Mouse (Mus musculus): ENCODE measurements around the gene Emc8. TPM values are rescaled to one million over a fixed set of nuclear protein-coding genes. Genes with fewer than 3 reads are reported as not detected.
"Not testable (repeated sequence)": the region's sequence is repeated elsewhere in the genome, so short reads cannot be mapped to it uniquely, and the experiment has no call there.

Emc8 gene
- polyA plus RNA-seq, 1 experiment from 2014 or later: 254 TPM

- 80% methylated on average over 10 of the region's 10 CpGs for WGBS
- peaks cover 14% of the 10 kb centered on the region for H3K4me1 ChIP-seq (ENCODE audit: control insufficient read depth, insufficient read depth, low read length)
- no peak for ATAC-seq (ENCODE audit: insufficient number of reproducible peaks, insufficient read depth, low FRiP score, low read depth)
- H3K9me3 ChIP-seq (ENCODE audit: control insufficient read depth, low read depth, low read length): no peaks in the 10 kb centered on the region
- H3K36me3 ChIP-seq (ENCODE audit: control insufficient read depth, insufficient read depth, low read length): no peaks in the 10 kb centered on the region
- no peaks in the 10 kb centered on the region for H3K27me3 ChIP-seq (ENCODE audit: control insufficient read depth, insufficient read depth, low read length)
- H3K27ac ChIP-seq (ENCODE audit: low read length): no peak overlapping the region
- H3K4me2 ChIP-seq (replicated peaks; ENCODE audit: low read depth, low read length): no peak overlapping the region
- H3K4me3 ChIP-seq (ENCODE audit: low read depth, low read length): no peak overlapping the region
- H3K9ac ChIP-seq (replicated peaks; ENCODE audit: low read depth, low read length): no peak overlapping the region
Measured at GRCm38 (mm10) chr8:120681113-120681512, 12.7 kb upstream of the Emc8 start.

DNA sequence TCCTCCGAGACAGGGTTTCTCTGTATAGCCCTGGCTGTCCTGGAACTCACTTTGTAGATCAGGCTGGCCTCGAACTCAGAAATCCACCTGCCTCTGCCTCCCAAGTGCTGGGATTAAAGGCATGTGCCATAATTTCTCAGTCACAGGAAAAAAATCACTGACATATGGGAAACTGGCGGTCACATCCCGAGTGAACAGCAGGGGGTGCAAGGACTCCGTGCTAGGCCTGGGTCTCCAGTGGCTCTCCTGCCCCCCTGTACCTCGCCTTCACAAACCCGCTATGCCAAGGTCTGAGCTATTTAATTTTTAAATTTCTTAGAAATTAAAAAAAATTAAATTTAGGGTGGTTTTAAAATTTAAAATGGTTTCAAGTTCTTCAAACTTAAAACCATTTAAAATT is 12.0 kb upstream of the Emc8 start:
- peaks cover 14% of the 10 kb centered on the region for H3K4me1 ChIP-seq (ENCODE audit: control insufficient read depth, insufficient read depth, low read length)
- 52% methylated on average over 7 of the region's 7 CpGs for WGBS
- H3K4me3 ChIP-seq (ENCODE audit: low read depth, low read length); H3K9me3 ChIP-seq (ENCODE audit: control insufficient read depth, low read depth, low read length); H3K4me2 ChIP-seq (replicated peaks; ENCODE audit: low read depth, low read length); H3K27me3 ChIP-seq (ENCODE audit: control insufficient read depth, insufficient read depth, low read length); H3K9ac ChIP-seq (replicated peaks; ENCODE audit: low read depth, low read length); ATAC-seq (ENCODE audit: insufficient number of reproducible peaks, insufficient read depth, low FRiP score, low read depth); H3K36me3 ChIP-seq (ENCODE audit: control insufficient read depth, insufficient read depth, low read length); H3K27ac ChIP-seq (ENCODE audit: low read length): not testable (repeated sequence)

GRCm38 (mm10) chr8:120679629-120680387 is 11.4 kb upstream of the Emc8 start:
- H3K4me1 ChIP-seq (ENCODE audit: control insufficient read depth, insufficient read depth, low read length): peaks cover 8% of the 10 kb centered on the region
- H3K9ac ChIP-seq (replicated peaks; ENCODE audit: low read depth, low read length): no peak overlapping the region
- H3K36me3 ChIP-seq (ENCODE audit: control insufficient read depth, insufficient read depth, low read length): 0 out of 2 replicates have a peak, but pooled peaks cover 3% of the 10 kb centered on the region
- H3K9me3 ChIP-seq (ENCODE audit: control insufficient read depth, low read depth, low read length): no peaks in the 10 kb centered on the region
- no peaks in the 10 kb centered on the region for H3K27me3 ChIP-seq (ENCODE audit: control insufficient read depth, insufficient read depth, low read length)
- H3K4me3 ChIP-seq (ENCODE audit: low read depth, low read length): no peak overlapping the region
- no peak for ATAC-seq (ENCODE audit: insufficient number of reproducible peaks, insufficient read depth, low FRiP score, low read depth)
- H3K27ac ChIP-seq (ENCODE audit: low read length): no peak overlapping the region
- H3K4me2 ChIP-seq (replicated peaks; ENCODE audit: low read depth, low read length): no peak overlapping the region
- 39% methylated on average over 11 of the region's 11 CpGs for WGBS

DNA sequence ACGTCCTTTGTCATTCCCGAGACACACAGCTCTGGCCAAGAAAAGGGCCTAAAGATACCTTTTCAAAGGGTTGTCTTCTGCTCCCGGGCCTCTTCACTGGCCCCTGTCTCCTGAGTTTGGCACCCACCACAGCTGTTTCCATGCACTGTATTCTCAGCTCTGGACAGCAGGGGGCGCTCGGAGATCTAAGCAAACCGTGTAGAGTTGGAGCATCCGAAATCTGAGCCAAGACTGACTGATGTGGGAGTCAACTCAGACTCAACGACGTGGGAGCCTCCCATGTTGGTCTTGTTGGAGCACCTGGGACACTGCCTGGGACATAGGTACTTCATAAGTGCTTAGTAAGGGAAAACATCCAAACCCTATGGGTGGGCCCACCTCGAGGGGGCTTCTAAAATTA is 10.1 kb upstream of the Emc8 start:
- Histone ChIP-seq H3K9me3 (ENCODE audit: control insufficient read depth, low read depth, low read length) (no peaks in the 10 kb centered on the region), H3K9ac (replicated peaks; ENCODE audit: low read depth, low read length) (no peak overlapping the region), H3K4me3 (ENCODE audit: low read depth, low read length) (no peak overlapping the region), H3K36me3 (ENCODE audit: control insufficient read depth, insufficient read depth, low read length) (peaks cover 9% of the 10 kb centered on the region), H3K27me3 (ENCODE audit: control insufficient read depth, insufficient read depth, low read length) (no peaks in the 10 kb centered on the region), H3K4me2 (replicated peaks; ENCODE audit: low read depth, low read length) (no peak overlapping the region), H3K27ac (ENCODE audit: low read length) (no peak overlapping the region), H3K4me1 (ENCODE audit: control insufficient read depth, insufficient read depth, low read length) (no peaks in the 10 kb centered on the region)
- 11% methylated on average over 10 of the region's 10 CpGs for WGBS
- peak; percentile 56 for ATAC-seq (ENCODE audit: insufficient number of reproducible peaks, insufficient read depth, low FRiP score, low read depth)

DNA sequence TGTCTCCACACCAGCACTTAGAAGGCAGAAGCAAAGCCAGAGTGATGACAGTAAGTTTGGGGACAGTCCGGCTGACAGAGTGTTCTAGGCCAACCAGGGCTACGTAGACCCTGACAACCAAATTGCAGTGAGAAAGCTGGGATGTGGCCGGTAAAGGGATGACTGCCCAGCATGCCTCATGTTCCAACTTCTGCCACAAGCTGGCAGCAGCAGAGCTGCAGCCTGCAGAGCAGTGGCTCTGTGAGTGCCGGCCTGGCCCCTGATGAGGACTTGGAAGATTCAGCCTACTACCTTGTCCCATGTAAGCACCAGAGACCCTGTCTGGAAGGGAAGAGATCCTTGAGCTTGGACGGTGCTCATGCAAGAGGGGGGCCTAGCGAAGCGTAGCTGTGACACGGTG is 7.3 kb upstream of the Emc8 start:
- no peaks in the 10 kb centered on the region for H3K4me1 ChIP-seq (ENCODE audit: control insufficient read depth, insufficient read depth, low read length)
- WGBS: 73% methylated on average over 8 of the region's 8 CpGs
- no peak for ATAC-seq (ENCODE audit: insufficient number of reproducible peaks, insufficient read depth, low FRiP score, low read depth)
- no peak overlapping the region for H3K4me2 ChIP-seq (replicated peaks; ENCODE audit: low read depth, low read length)
- H3K9ac ChIP-seq (replicated peaks; ENCODE audit: low read depth, low read length): no peak overlapping the region
- H3K9me3 ChIP-seq (ENCODE audit: control insufficient read depth, low read depth, low read length): no peaks in the 10 kb centered on the region
- no peaks in the 10 kb centered on the region for H3K27me3 ChIP-seq (ENCODE audit: control insufficient read depth, insufficient read depth, low read length)
- no peak overlapping the region for H3K4me3 ChIP-seq (ENCODE audit: low read depth, low read length)
- H3K36me3 ChIP-seq (ENCODE audit: control insufficient read depth, insufficient read depth, low read length): peaks cover 33% of the 10 kb centered on the region
- H3K27ac ChIP-seq (ENCODE audit: low read length): no peak overlapping the region

- Histone ChIP-seq H3K9ac (replicated peaks; ENCODE audit: low read depth, low read length) (no peak overlapping the region), H3K4me3 (ENCODE audit: low read depth, low read length) (no peak overlapping the region), H3K9me3 (ENCODE audit: control insufficient read depth, low read depth, low read length) (no peaks in the 10 kb centered on the region), H3K4me1 (ENCODE audit: control insufficient read depth, insufficient read depth, low read length) (peaks cover 6% of the 10 kb centered on the region), H3K4me2 (replicated peaks; ENCODE audit: low read depth, low read length) (no peak overlapping the region), H3K27ac (ENCODE audit: low read length) (no peak overlapping the region), H3K36me3 (ENCODE audit: control insufficient read depth, insufficient read depth, low read length) (peaks cover 37% of the 10 kb centered on the region), H3K27me3 (ENCODE audit: control insufficient read depth, insufficient read depth, low read length) (no peaks in the 10 kb centered on the region)
- ATAC-seq (ENCODE audit: insufficient number of reproducible peaks, insufficient read depth, low FRiP score, low read depth): no peak
- WGBS: 94% methylated on average over 7 of the region's 7 CpGs
Measured at GRCm38 (mm10) chr8:120673298-120673697, 4.9 kb upstream of the Emc8 start.

- ATAC-seq (ENCODE audit: insufficient number of reproducible peaks, insufficient read depth, low FRiP score, low read depth): no peak
- Histone ChIP-seq H3K27me3 (ENCODE audit: control insufficient read depth, insufficient read depth, low read length) (no peaks in the 10 kb centered on the region), H3K36me3 (ENCODE audit: control insufficient read depth, insufficient read depth, low read length) (peaks cover 37% of the 10 kb centered on the region), H3K9me3 (ENCODE audit: control insufficient read depth, low read depth, low read length) (no peaks in the 10 kb centered on the region), H3K27ac (ENCODE audit: low read length) (no peak overlapping the region), H3K4me3 (ENCODE audit: low read depth, low read length) (no peak overlapping the region), H3K4me1 (ENCODE audit: control insufficient read depth, insufficient read depth, low read length) (peaks cover 6% of the 10 kb centered on the region), H3K4me2 (replicated peaks; ENCODE audit: low read depth, low read length) (no peak overlapping the region), H3K9ac (replicated peaks; ENCODE audit: low read depth, low read length) (no peak overlapping the region)
- 89% methylated on average over 16 of the region's 16 CpGs for WGBS
Measured at GRCm38 (mm10) chr8:120672626-120673229, 4.4 kb upstream of the Emc8 start.

DNA sequence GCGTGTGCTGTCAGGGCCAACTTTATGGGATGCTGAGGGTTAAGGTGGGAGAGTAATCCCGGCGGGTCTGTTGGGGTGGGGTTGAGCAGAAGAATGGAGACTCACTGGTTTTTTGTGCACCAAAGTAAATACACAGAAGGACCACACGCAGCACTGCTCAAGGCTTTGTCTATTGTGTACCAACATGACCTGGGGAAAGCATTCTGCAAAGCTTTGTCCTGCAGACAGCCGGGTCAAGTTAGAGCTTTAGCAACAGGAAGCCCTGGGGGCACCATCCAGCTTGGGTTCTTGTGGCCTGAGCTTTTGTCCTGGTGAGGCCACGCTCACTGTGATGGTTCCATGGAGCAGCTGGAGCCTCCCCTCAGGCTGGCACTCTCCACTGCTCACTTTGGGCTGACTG is 3.4 kb upstream of the Emc8 start:
- Histone ChIP-seq H3K4me1 (ENCODE audit: control insufficient read depth, insufficient read depth, low read length) (peaks cover 10% of the 10 kb centered on the region), H3K9me3 (ENCODE audit: control insufficient read depth, low read depth, low read length) (no peaks in the 10 kb centered on the region), H3K27ac (ENCODE audit: low read length) (no peak overlapping the region), H3K4me2 (replicated peaks; ENCODE audit: low read depth, low read length) (no peak overlapping the region), H3K4me3 (ENCODE audit: low read depth, low read length) (no peak overlapping the region), H3K9ac (replicated peaks; ENCODE audit: low read depth, low read length) (no peak overlapping the region), H3K27me3 (ENCODE audit: control insufficient read depth, insufficient read depth, low read length) (no peaks in the 10 kb centered on the region), H3K36me3 (ENCODE audit: control insufficient read depth, insufficient read depth, low read length) (peaks cover 37% of the 10 kb centered on the region)
- WGBS: 58% methylated on average over 6 of the region's 6 CpGs
- ATAC-seq (ENCODE audit: insufficient number of reproducible peaks, insufficient read depth, low FRiP score, low read depth): no peak

All from stomach, embryonic 14.5 days (tissue).